Mouse (Mus musculus) lung, embryonic 15.5 days (tissue): ENCODE measurements around the gene Mogat2. TPM values are rescaled to one million over a fixed set of nuclear protein-coding genes. Genes with fewer than 3 reads are reported as not detected.

Experiments
- ATAC-seq: fragments of 200-750 bp; cut with Nextera tagmentation; 2 replicates; pipeline ENCODE4 v1.8.0; 2017; ENCODE audit warnings: moderate number of reproducible peaks, borderline replicate concordance; ENCODE audit not compliant: low FRiP score, low TSS enrichment; ENCODE audit errors: extremely low read depth
- H3K27ac ChIP-seq: fragments of 300-500 bp; sonication (generic); 2 replicates; pipeline ENCODE4 v1.5.1; 2015; ENCODE audit warnings: moderate library complexity, mild to moderate bottlenecking, inconsistent platforms
- H3K27me3 ChIP-seq: fragments of 300-500 bp; sonication (generic); 2 replicates; pipeline ENCODE4 v1.6.1; 2015; ENCODE audit warnings: inconsistent platforms
- H3K36me3 ChIP-seq: fragments of 300-500 bp; sonication (generic); 2 replicates; pipeline ENCODE4 v1.6.1; 2015; ENCODE audit warnings: inconsistent platforms
- H3K4me1 ChIP-seq: fragments of 300-500 bp; sonication (generic); 2 replicates; pipeline ENCODE4 v1.6.1; 2015; ENCODE audit warnings: inconsistent platforms
- H3K4me2 ChIP-seq: fragments of 300-500 bp; sonication (generic); 2 replicates; pipeline ENCODE4 v1.6.1; 2015; ENCODE audit warnings: inconsistent platforms, mild to moderate bottlenecking, moderate library complexity
- H3K4me3 ChIP-seq: fragments of 300-500 bp; sonication (generic); 2 replicates; pipeline ENCODE4 v1.5.1; 2015; ENCODE audit warnings: mild to moderate bottlenecking, inconsistent platforms
- H3K9ac ChIP-seq: fragments of 300-500 bp; sonication (generic); 2 replicates; pipeline ENCODE4 v1.6.1; 2015; ENCODE audit warnings: inconsistent platforms
- H3K9me3 ChIP-seq: fragments of 300-500 bp; sonication (generic); 2 replicates; pipeline ENCODE4 v1.6.1; 2016; ENCODE audit warnings: inconsistent platforms
- WGBS: fragments of 180-500 bp; shearing (Covaris S2); methylation state at CpG from one replicate; pipeline ENCODE4 v1.1.7; 2015; 5-methylcytosine and 5-hydroxymethylcytosine counted together
- polyA plus RNA-seq: library from polyadenylated mRNA; unstranded; fragments of >200 nt; fragmentation: Nextera tagmentation; extraction: Ambion mirVana; gene quantifications from 2 replicates; pipeline ENCODE4 v1.2.1, GENCODE M21; 2015

Mogat2 gene
- polyA plus RNA-seq, 1 experiment from 2014 or later: 1.1 TPM

GRCm38 (mm10) chr7:99232571-99232970, 5.8 kb downstream of the Mogat2 start:
- no peak overlapping the region for H3K4me3 ChIP-seq
- H3K27ac ChIP-seq: no peak overlapping the region
- H3K4me2 ChIP-seq: no peak overlapping the region
- no peak overlapping the region for H3K9ac ChIP-seq
- no peak for ATAC-seq
- H3K4me1 ChIP-seq: peaks cover 12% of the 10 kb centered on the region; the same call in 1 of the 2 replicates
- WGBS: 73% methylated on average over 6 of the region's 6 CpGs
- no peaks in the 10 kb centered on the region for H3K9me3 ChIP-seq
- H3K27me3 ChIP-seq: no peaks in the 10 kb centered on the region; the same call in 1 of the 2 replicates
- no peaks in the 10 kb centered on the region for H3K36me3 ChIP-seq

- Histone ChIP-seq H3K4me3 (no peak overlapping the region), H3K27me3 (no peaks in the 10 kb centered on the region), H3K36me3 (no peaks in the 10 kb centered on the region), H3K9me3 (no peaks in the 10 kb centered on the region), H3K27ac (no peak overlapping the region), H3K9ac (no peak overlapping the region), H3K4me1 (0 out of 2 replicates have a peak, but pooled peaks cover 12% of the 10 kb centered on the region), H3K4me2 (no peak overlapping the region)
- ATAC-seq: no peak
- 58% methylated on average over 7 of the region's 7 CpGs for WGBS
These were observed 8.2 kb downstream of the Mogat2 start for GRCm38 (mm10) chr7:99230061-99230747.

- no peaks in the 10 kb centered on the region for H3K9me3 ChIP-seq
- H3K27ac ChIP-seq: no peak overlapping the region
- no peaks in the 10 kb centered on the region for H3K27me3 ChIP-seq
- no peak overlapping the region for H3K4me3 ChIP-seq
- 11% methylated on average over 2 of the region's 2 CpGs for WGBS
- 0 out of 2 replicates have a peak, but pooled peaks cover 6% of the 10 kb centered on the region for H3K4me1 ChIP-seq
- no peak overlapping the region for H3K9ac ChIP-seq
- peak; percentile 37; the same call in 1 of the 2 replicates for ATAC-seq
- no peak overlapping the region for H3K4me2 ChIP-seq
- H3K36me3 ChIP-seq: no peaks in the 10 kb centered on the region
These were observed 9.0 kb downstream of the Mogat2 start for GRCm38 (mm10) chr7:99229411-99229810.

- no peak overlapping the region for H3K27ac ChIP-seq
- no peak overlapping the region for H3K4me3 ChIP-seq
- no peaks in the 10 kb centered on the region for H3K27me3 ChIP-seq
- 65% methylated on average over 8 of the region's 8 CpGs for WGBS
- H3K9ac ChIP-seq: no peak overlapping the region
- 0 out of 2 replicates have a peak, but pooled peaks cover 6% of the 10 kb centered on the region for H3K4me1 ChIP-seq
- no peak overlapping the region for H3K4me2 ChIP-seq
- no peak for ATAC-seq
- no peaks in the 10 kb centered on the region for H3K9me3 ChIP-seq
- no peaks in the 10 kb centered on the region for H3K36me3 ChIP-seq
These were observed 9.6 kb downstream of the Mogat2 start for GRCm38 (mm10) chr7:99228825-99229224.

- ATAC-seq: no peak
These were observed 11.2 kb downstream of the Mogat2 start for GRCm38 (mm10) chr7:99227267-99227666.

GRCm38 (mm10) chr7:99226662-99227061, 11.8 kb downstream of the Mogat2 start:
- ATAC-seq: no peak
- Histone ChIP-seq H3K27me3 (no peaks in the 10 kb centered on the region), H3K4me2 (no peak overlapping the region), H3K36me3 (no peaks in the 10 kb centered on the region), H3K9me3 (no peaks in the 10 kb centered on the region), H3K4me3 (no peak overlapping the region), H3K4me1 (0 out of 2 replicates have a peak, but pooled peaks cover 6% of the 10 kb centered on the region), H3K27ac (no peak overlapping the region), H3K9ac (no peak overlapping the region)
- 72% methylated on average over 10 of the region's 10 CpGs for WGBS

More at GRCm38 (mm10) chr7:99227267-99227666, 11.2 kb downstream of the Mogat2 start:
- WGBS: 89% methylated on average over 4 of the region's 4 CpGs
- Histone ChIP-seq H3K4me1 (0 out of 2 replicates have a peak, but pooled peaks cover 6% of the 10 kb centered on the region), H3K9ac (no peak overlapping the region), H3K27ac (no peak overlapping the region), H3K27me3 (no peaks in the 10 kb centered on the region), H3K36me3 (no peaks in the 10 kb centered on the region), H3K9me3 (no peaks in the 10 kb centered on the region), H3K4me2 (no peak overlapping the region), H3K4me3 (no peak overlapping the region)

GRCm38 (mm10) chr7:99225421-99225820, 13.0 kb downstream of the Mogat2 start:
- no peaks in the 10 kb centered on the region for H3K27me3 ChIP-seq
- H3K4me3 ChIP-seq: no peak overlapping the region
- no peak overlapping the region for H3K9ac ChIP-seq
- no peaks in the 10 kb centered on the region for H3K36me3 ChIP-seq
- H3K4me1 ChIP-seq: 0 out of 2 replicates have a peak, but pooled peaks cover 6% of the 10 kb centered on the region
- no peak overlapping the region for H3K4me2 ChIP-seq
- ATAC-seq: no peak
- no peak overlapping the region for H3K27ac ChIP-seq
- WGBS: 65% methylated on average over 6 of the region's 6 CpGs
- no peaks in the 10 kb centered on the region for H3K9me3 ChIP-seq

GRCm38 (mm10) chr7:99224648-99225190, 13.7 kb downstream of the Mogat2 start:
- no peak for ATAC-seq
- no peaks in the 10 kb centered on the region for H3K27me3 ChIP-seq
- H3K27ac ChIP-seq: no peak overlapping the region
- no peak overlapping the region for H3K9ac ChIP-seq
- no peak overlapping the region for H3K4me2 ChIP-seq
- 0 out of 2 replicates have a peak, but pooled peaks cover 2% of the 10 kb centered on the region for H3K4me1 ChIP-seq
- no peaks in the 10 kb centered on the region for H3K9me3 ChIP-seq
- no peak overlapping the region for H3K4me3 ChIP-seq
- no peaks in the 10 kb centered on the region for H3K36me3 ChIP-seq
- whole genome bisulfite sequencing: 35% methylated on average over 1 of the region's 1 CpGs

GRCm38 (mm10) chr7:99224225-99224624, 14.2 kb downstream of the Mogat2 start:
- no peak overlapping the region for H3K27ac ChIP-seq
- H3K9me3 ChIP-seq: no peaks in the 10 kb centered on the region
- 65% methylated on average over 7 of the region's 7 CpGs for WGBS
- no peaks in the 10 kb centered on the region for H3K36me3 ChIP-seq
- no peak overlapping the region for H3K4me2 ChIP-seq
- ATAC-seq: no peak
- no peak overlapping the region for H3K4me3 ChIP-seq
- no peaks in the 10 kb centered on the region for H3K27me3 ChIP-seq
- H3K9ac ChIP-seq: no peak overlapping the region
- no peaks in the 10 kb centered on the region for H3K4me1 ChIP-seq

GRCm38 (mm10) chr7:99217338-99218074, 20.9 kb downstream of the Mogat2 start:
- peak overlapping the region; percentile 31 for H3K27ac ChIP-seq
- no peak overlapping the region for H3K4me2 ChIP-seq
- WGBS: 39% methylated on average over 3 of the region's 3 CpGs
- H3K36me3 ChIP-seq: no peaks in the 10 kb centered on the region
- peak; percentile 93 for ATAC-seq
- H3K9me3 ChIP-seq: no peaks in the 10 kb centered on the region
- no peaks in the 10 kb centered on the region for H3K27me3 ChIP-seq
- peaks cover 30% of the 10 kb centered on the region for H3K4me1 ChIP-seq
- no peak overlapping the region for H3K9ac ChIP-seq
- H3K4me3 ChIP-seq: no peak overlapping the region

- Histone ChIP-seq H3K27me3 (no peaks in the 10 kb centered on the region), H3K4me3 (no peak overlapping the region)
These were observed 23.0 kb downstream of the Mogat2 start for GRCm38 (mm10) chr7:99215347-99215855.

More at GRCm38 (mm10) chr7:99215347-99215855, 23.0 kb downstream of the Mogat2 start:
- no peak overlapping the region for H3K27ac ChIP-seq
- H3K4me1 ChIP-seq: peaks cover 30% of the 10 kb centered on the region
- 36% methylated on average over 8 of the region's 8 CpGs for WGBS
- H3K36me3 ChIP-seq: no peaks in the 10 kb centered on the region
- H3K9me3 ChIP-seq: no peaks in the 10 kb centered on the region
- ATAC-seq: peak; percentile 53
- no peak overlapping the region for H3K9ac ChIP-seq
- H3K4me2 ChIP-seq: no peak overlapping the region
